Mouse (Mus musculus) mouse embryonic stem cell (cell line): ENCODE results near the gene Ctnnbl1.

Source experiments
- in situ Hi-C, 2 experiments: fragments of 300-500 bp; cut with MboI; formaldehyde crosslinking; loops; 1 replicate in 1 of 2; 3 replicates in 1 of 2; pipeline ENCODE4 v1.14.3; 2019 to 2020; ENCODE audit warnings: low sequenced_read_pairs in 2 of 2, low pct_unique_long_range_greater_than_20kb in 1 of 2, mixed read lengths in 1 of 2; ENCODE audit not compliant: unreplicated experiment in 1 of 2

Gene Ctnnbl1

DNA sequence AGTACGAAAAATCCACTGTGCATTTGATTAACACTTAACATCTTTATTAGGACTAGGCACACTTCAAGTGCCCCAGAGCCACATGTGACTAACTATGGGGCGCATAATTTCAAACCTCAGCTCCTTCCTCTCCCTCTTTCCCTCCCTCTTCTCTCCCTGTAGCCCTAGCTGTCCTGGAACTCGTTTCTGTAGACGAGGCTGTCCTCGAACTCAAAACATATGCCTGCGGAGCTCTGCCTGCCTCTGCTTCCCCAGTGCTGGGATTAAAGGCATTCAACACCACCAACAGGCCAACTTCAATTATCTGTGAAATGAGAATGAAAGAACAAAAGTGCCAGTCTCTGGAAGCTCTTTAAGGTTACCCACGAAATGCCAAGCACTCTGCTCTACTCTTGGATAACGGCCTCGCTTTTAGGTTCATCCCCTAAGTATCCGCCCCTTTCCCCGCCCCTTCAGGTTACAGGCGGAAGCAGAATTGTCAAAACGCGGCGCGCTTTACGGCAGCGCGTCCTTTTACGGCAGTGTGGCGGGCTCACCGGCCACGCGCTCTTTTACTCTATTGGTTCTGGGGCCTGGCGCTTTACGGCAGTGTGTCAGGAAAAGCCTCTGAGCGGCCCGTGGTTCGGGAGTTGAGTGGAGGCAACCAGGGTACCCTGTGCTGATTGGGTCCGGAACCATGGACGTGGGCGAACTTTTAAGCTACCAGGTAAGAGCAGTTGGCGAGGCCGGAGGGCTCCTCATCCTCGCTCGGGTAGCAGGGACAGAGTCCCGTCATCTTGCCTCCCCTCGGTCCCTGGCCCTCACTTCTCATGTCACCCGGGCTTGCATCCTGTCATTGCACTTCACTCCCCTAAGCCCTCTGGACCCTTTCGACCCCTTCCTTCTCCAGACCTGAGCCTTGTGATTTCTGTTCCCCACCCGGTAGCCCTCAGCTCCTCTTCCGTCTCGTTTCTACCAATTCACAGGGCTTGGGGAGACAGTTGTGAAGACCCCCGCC is at the start of gene Ctnnbl1:
Gene Ctnnbl1 (plus strand): TSS at position 548 of the 997 bp plus-strand sequence.
- in situ Hi-C loops, result no loop called here

DNA sequence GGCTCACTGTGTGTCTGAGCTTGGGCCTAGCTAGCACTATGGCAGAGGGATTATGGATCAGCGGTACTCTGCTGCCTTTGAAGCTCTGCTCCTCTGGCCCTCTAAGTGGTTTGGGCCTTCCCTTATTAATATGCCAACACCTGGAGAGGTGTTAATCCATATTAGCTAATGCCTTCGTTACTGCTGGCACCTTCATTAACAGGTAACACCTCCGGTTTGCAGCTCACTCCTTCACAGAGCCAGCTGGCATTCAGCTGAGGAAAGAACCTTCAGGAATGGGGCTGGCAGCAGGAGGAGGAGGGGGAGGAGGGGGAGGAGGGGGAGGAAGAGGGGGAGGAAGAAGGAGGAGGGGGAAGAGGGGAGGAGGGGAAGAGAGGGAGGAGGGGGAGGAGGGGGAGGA is 49.7 kb upstream of the Ctnnbl1 start:
- in situ Hi-C loops, result no loop called here

DNA sequence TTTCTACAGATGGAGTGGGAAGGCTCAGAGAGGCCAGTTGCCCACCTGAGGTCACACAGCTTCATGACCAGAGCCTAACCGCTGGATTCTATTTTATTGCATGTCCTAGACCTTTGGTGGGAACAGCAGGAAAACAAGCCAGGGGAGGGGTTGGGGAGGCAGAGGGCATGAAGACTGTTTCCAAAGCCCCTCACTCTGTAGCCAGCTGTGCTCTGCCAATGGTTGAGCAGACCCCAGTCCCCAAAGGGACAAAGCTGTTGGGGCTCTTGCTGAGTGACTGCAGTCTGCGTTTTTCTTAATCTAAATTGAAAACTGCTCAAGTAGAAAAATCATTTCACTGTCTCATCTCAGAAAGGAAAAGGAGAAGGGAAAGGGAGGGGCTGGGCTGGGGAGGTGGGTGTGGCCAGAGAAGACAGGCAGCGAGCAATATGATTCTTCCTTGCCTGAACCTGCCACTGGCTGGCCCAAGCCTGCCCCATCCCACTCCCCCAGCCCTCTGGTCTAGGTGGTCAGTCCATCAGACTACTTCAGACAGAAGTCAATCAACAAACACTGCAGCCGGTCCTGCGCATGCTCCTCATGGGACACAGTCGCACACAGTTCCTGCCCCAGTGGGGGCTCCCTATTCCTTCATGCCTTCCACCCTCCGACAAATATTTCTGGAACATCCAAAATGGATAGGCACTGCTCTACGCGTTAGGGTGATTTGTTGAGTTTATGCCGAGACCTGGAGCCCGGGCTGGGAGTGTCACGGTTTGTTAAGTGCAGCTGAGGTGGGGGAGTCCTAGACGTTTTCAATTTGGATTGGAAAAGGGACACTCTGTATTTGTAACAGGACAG is 45.7 kb upstream of the Ctnnbl1 start:
- in situ Hi-C loops, result no loop called here

DNA sequence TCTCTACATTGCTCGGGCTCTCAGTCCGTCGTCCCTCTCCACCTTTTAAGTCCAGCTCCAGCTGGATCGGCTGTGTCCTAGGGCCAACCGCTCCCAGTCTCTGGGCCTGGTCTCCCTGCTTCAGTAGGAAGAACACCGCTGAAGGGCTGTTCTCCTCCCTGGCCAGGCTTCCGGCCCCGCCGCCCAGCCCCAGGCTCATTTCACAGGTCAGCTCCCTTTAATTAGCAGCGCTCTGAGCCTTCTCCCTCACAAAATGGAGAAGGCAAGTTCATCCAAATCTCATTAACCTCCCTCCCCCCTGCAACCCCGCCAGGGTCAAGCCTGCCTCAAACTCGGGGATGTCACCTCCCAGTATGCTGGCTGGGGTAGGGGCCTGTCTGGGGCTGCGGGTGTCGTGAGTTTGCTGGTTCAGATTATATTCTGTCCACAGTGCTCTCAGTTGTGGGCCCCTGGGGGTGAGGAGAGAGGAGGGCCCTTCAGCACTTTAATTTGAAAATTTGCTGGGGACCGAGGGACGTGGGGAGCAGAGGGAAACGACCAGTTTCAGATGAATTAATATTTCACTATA is 44.8 kb upstream of the Ctnnbl1 start:
- in situ Hi-C loops, result no loop called here

DNA sequence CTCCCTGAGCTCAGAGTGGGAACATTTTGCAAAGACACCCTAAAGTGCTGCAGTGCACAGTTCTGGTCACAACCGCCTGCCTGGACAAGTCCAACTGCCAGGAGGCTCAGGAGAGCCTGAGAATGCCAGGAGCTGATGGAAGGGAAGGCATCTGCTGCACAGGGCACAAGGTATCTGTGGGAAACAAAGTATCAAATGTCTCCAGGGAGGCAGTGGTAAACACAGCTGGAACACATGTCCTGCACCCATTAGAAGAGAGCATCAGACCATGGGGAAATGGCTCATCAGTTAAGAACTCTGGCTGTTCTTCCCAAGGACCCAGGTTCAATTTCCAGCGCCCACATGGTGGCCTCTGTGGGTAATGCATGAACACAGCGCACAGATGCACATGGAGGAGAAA is 43.6 kb upstream of the Ctnnbl1 start:
- in situ Hi-C loops, result no loop called here

- in situ Hi-C loops, result no loop called here
These were observed 40.9 kb upstream of the Ctnnbl1 start for GRCm38 (mm10) chr2:157696297-157696731.

DNA sequence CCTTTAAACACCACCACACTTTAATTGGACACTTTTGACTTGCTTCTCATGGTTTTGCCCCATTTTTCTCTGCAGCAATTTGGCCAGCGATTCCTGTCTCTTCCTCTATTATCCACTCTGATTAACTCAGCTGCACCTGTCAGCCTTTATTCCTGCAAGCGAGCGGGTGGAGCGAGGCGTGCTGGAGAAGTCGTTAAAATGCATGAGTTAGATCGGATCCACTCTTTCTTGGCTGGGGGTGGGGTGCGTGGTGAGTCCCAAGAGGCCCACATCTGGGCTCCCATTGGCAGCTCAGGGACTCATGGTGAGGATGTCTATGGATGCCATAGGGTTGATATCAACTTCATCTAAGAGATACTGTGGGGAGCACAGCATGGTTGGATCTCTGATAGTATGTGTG is 34.0 kb upstream of the Ctnnbl1 start:
- in situ Hi-C loops, result no loop called here

DNA sequence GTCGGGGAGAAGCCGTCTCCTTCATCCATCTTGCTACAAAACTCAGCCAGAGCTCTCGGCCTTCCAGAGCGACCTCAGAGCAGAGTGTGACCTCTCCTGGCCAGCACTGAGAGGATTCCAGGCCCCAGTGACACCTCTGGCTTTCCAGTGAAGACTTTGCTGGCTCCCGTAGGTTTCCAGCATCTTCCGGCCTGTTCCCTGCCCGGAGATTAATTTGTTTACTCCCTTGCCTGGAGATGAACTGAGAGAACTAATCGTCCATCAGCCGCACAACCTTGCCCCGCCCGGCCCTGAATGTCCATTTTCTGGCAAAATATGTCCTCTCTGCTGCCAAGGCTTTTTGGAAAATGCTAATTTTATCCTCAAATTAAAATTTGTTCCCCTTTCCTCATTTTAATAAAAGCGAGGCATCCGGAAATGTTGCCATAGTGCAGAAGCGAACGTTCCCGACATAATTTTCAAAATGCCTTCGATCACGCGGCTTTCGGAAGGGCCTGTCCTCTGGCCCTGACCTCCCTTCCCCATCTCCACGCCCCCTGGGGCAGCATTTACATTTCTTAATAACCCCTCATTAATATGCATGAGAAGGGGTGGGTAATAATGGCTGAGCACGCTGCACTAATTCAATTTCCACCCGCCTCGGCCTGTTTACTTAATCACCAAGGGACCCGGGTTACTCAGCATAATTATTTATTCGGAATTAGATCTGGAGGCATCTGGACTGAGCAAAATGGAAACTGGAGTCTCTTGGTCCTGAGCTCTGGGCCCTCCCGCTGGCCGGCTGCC is 32.0 kb upstream of the Ctnnbl1 start:
- in situ Hi-C loops, result no loop called here

- in situ Hi-C loops, result no loop called here
These were observed 31.4 kb upstream of the Ctnnbl1 start for GRCm38 (mm10) chr2:157705777-157706158.

DNA sequence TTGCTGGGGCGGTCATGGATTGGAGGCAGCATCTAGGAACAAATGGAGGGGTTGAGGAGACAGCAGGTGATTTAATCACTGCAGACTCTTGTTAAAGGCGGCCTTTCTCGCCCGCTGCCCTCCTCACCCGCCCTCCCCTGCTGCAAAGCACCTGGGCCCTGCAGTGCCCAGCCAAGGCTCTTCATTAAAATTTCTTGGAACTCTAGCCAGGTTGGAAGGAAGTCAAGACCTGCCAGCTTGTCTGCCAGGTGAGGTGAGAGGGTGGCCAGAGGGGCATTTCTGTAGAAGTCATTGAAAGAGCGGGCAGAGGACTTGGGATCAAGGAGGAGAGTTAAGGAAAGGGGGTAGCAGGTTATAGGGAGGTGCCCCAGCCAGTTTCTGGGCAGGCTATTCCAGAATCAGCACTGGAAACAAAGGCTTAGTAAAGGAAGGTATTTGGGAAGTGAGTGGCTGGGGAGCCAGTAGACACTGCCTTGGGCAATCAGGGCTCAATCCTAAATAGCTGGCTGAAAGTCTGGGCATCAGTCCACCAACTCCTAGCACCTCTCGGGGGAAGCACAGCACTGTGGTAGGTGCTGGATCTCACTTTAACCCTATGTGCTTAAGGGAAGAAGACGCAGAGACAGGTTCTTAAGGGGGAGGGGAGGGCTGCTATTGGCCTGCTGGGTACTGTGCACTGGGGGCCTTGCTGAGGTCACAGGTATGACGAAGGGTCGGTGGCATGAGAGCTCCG is 29.8 kb upstream of the Ctnnbl1 start:
- in situ Hi-C loops, result no loop called here

DNA sequence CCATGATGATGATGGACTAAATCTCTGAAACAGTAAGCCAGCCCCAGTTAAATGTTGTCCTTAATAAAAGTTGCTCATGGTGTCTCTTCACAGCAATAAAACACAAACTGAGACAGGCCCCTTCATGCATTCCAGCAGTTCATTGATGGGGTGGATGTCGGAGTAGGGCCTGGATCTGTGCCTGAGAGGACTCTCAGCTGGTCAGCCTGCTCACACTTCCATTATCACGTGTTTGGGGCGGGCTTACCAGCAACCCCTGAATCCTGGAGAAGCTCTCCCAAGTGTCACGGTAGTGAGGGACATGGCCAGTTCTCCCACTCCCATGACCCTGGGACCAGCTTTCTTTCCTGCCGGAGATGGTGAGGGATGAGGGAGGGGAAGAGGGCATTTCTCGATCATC is 24.5 kb upstream of the Ctnnbl1 start:
- in situ Hi-C loops, result no loop called here

DNA sequence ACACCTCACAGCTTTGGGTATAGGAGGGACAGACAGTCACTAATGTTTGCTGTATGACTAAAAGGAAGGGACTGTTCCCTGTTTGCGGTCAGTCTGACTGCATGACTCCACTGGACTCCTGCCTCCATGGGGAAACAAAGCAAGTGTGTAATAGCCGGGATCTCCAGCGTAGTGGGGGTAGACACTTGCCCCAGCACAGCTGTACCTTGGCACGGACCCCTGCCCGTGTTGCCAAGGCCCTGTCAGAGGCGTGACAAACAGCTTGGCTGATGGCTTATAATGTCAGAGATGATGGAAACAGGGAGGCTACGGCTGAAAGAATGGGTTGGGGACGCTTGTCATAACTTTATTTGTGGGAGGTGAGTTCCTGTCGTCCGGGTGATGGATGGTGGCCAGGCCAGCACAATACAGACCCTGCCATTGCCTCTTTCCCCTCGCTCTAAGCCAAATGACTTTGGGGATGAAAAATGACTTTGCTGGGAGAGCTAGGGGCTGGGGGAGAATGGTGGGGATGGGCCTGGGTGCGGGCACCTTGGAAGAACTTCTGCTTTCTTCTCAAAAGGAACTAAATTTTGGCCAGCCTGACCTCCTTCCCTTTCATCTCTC is 21.5 kb upstream of the Ctnnbl1 start:
- in situ Hi-C loops, result no loop called here

DNA sequence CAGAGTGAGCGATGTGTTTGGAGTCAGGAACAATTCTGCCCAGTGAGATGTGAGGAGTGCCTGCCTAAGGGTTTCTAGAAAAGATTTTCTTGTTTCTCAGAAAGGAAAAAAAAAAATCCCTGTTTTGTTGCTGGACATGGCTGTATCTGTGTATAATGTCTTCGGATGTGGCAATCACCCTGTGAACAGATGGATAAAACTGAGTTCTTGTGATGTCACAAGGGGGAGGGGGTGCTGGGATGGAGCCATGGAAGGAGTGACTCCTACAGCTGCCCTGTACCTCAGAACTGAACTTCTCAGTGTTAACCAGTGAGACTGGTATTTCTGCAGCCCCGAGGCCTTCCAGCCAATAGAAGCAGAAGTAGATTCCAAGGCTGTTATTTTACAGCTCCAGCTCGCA is 18.8 kb upstream of the Ctnnbl1 start:
- in situ Hi-C loops, result no loop called here

DNA sequence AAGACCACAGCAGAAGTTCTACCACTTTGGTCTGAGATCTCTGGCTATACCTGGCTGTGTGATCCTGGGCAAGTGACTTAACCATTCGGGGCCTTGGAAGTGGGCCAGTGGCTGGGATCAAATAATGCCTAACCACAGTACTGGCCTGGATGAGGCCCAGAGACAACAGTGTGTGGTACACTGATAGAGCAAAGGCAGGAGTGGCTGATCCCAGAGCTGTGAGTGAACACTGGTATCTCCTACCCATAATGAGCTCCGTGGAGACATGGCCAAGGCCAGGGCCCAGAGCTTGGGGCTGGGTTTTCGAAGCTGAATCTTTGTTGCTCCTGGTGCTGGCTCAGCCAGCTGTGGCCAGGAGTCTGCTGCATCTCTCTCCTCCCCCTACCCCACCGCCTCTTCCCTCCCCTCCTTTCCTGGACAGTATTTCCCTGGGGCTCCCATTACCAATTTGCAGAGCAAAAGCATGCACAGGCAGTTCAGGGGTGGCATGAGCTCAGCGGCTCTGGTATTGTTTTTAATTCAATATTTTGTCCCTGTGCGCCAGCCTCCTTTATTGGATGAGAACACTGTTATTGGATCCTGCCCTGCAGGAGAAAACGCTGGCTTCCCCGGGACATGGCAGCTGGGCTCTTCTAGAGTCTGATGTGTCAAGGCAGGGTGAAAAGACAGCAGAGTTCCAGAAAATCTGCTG is 13.2 kb upstream of the Ctnnbl1 start:
- in situ Hi-C loops, result loop anchor here in 1 of 2 experiments (10.0 kb wide), 1 partner anchor 109 kb away; no protein-coding TSS in a partner anchor

GRCm38 (mm10) chr2:157724574-157724914 is 12.7 kb upstream of the Ctnnbl1 start:
- in situ Hi-C loops, result loop anchor here in 1 of 2 experiments (10.0 kb wide), 1 partner anchor 110 kb away; no protein-coding TSS in a partner anchor

DNA sequence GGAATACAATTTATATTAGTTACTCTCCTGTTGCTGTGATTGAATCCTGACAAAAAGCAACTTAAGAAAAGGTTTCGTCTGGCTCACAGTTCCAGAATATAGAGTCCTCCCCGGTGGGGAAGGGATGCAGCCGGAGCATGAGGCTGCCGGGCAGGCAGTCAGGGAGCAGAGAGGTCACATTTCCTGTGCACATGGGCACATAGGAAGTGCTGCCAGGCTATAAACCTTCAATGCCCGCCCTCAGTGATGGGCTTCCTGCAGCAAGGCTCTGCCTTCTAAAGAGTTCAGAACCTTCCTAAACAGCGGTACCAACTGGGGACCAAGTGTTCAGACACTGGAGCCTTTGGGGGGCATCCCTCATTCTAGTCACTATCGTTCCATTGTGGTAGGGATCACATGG is 7.4 kb downstream of the Ctnnbl1 start:
- in situ Hi-C loops, result loop anchor here in 1 of 2 experiments (10.0 kb wide), 1 partner anchor 240 kb away; no protein-coding TSS in a partner anchor

- in situ Hi-C loops, result loop anchor here in 1 of 2 experiments (10.0 kb wide), 1 partner anchor 239 kb away; no protein-coding TSS in a partner anchor
These were observed 8.5 kb downstream of the Ctnnbl1 start for GRCm38 (mm10) chr2:157745735-157746134.
